Mouse (Mus musculus): Measurements from ENCODE around the gene Kcnc3. TPM values are rescaled to one million over a fixed set of nuclear protein-coding genes. Genes with fewer than 3 reads are reported as not detected.

The Kcnc3 gene
- polyA plus RNA-seq, 1 experiment from 2014 or later = 1.7 TPM

DNA sequence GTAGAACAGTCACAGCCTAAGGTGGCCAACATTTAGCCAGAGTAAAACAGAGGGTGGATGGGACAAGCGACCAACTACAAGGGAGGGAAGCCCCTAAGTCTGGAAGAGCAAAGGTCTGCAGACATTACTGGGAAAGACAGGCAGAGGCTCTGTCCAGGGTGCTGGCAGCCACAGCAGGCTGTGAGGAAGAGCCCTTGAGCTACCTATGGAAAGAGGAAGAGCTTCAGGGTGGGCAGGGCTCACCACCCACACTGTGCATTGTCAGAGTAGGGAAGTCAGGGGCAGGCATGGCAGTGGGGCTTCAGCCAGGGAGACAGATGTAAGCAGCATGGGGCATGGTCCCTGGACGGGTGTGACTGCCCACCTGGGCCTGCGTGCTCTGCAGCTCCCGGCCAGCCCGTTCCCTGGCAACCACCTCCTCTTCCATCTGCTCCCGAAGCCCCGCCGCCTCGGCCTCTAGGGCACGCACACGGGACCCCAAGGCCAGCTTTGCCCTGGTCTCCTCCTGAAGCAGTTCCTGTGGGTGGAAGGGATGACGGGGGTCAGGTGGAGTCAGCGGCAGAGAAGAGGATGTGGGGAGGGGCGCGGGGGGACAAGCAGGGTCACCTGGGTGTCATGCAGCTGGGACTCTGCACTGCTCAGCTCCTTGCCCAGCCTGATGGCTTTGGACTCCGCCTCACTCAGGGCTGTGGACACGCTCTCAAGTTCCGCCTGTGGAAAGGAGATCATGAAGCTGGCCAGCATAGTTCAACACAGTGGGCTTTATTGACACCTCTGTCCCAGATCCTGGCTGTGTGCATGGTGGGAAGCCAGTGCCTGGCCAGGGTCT lies 33.5 kb downstream of the Kcnc3 start:
- Histone ChIP-seq H3K4me2 (ENCODE audit: low read depth) (no peak overlapping the region), H3K27ac (ENCODE audit: low read depth, low read length) (no peak overlapping the region), H3K27me3 (ENCODE audit: control insufficient read depth, insufficient read depth, low read length) (no peaks in the 10 kb centered on the region), H3K4me3 (ENCODE audit: low read depth, low read length) (no peak overlapping the region), H3K36me3 (ENCODE audit: control insufficient read depth, insufficient read depth, low read length) (no peaks in the 10 kb centered on the region), H3K9me3 (ENCODE audit: control insufficient read depth, low read length) (0 out of 2 replicates have a peak, but pooled peaks cover 3% of the 10 kb centered on the region), H3K9ac (ENCODE audit: low read length) (no peak overlapping the region), H3K4me1 (ENCODE audit: control insufficient read depth, insufficient read depth, low read length) (no peaks in the 10 kb centered on the region)
- DNase-seq (ENCODE audit: low spot score) (no peak), ATAC-seq (ENCODE audit: insufficient read depth, low FRiP score, low TSS enrichment) (no peak)
- WGBS = 47% methylated on average over 18 of the region's 18 CpGs

DNA sequence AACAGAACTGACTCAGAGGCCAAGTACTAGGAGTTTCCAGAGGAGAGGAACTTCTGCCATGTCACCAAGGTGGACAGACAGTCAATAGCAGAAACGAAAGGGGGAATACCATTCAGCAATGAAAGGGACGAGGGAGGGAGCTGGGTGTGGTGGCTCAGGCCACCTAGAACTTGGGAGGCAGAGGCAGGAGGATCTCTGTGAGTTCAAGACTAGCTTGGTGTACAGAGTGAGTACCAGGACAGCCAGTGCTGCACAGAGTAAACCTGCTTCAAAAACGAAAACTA lies 34.0 kb downstream of the Kcnc3 start:
- Histone ChIP-seq H3K27ac (ENCODE audit: low read depth, low read length) (no peak overlapping the region), H3K4me1 (ENCODE audit: control insufficient read depth, insufficient read depth, low read length) (no peaks in the 10 kb centered on the region), H3K4me3 (ENCODE audit: low read depth, low read length) (no peak overlapping the region), H3K36me3 (ENCODE audit: control insufficient read depth, insufficient read depth, low read length) (no peaks in the 10 kb centered on the region), H3K9ac (ENCODE audit: low read length) (no peak overlapping the region), H3K9me3 (ENCODE audit: control insufficient read depth, low read length) (0 out of 2 replicates have a peak, but pooled peaks cover under 1% of the 10 kb centered on the region), H3K4me2 (ENCODE audit: low read depth) (no peak overlapping the region), H3K27me3 (ENCODE audit: control insufficient read depth, insufficient read depth, low read length) (no peaks in the 10 kb centered on the region)
- WGBS = 69% methylated on average over 3 of the region's 3 CpGs
- ATAC-seq (ENCODE audit: insufficient read depth, low FRiP score, low TSS enrichment) (no peak), DNase-seq (ENCODE audit: low spot score) (no peak)

GRCm38 (mm10) chr7:44624828-44625227 lies 34.4 kb downstream of the Kcnc3 start:
- ATAC-seq (ENCODE audit: insufficient read depth, low FRiP score, low TSS enrichment) (no peak), DNase-seq (ENCODE audit: low spot score) (no peak)

GRCm38 (mm10) chr7:44625241-44626067 lies 35.0 kb downstream of the Kcnc3 start:
- DNase-seq (ENCODE audit: low spot score) (no peak), ATAC-seq (ENCODE audit: insufficient read depth, low FRiP score, low TSS enrichment) (no peak)
- Histone ChIP-seq H3K27ac (ENCODE audit: low read depth, low read length) (no peak overlapping the region), H3K4me1 (ENCODE audit: control insufficient read depth, insufficient read depth, low read length) (no peaks in the 10 kb centered on the region), H3K4me3 (ENCODE audit: low read depth, low read length) (no peak overlapping the region), H3K9me3 (ENCODE audit: control insufficient read depth, low read length) (no peaks in the 10 kb centered on the region), H3K36me3 (ENCODE audit: control insufficient read depth, insufficient read depth, low read length) (no peaks in the 10 kb centered on the region), H3K9ac (ENCODE audit: low read length) (no peak overlapping the region), H3K27me3 (ENCODE audit: control insufficient read depth, insufficient read depth, low read length) (no peaks in the 10 kb centered on the region), H3K4me2 (ENCODE audit: low read depth) (no peak overlapping the region)
- WGBS = 89% methylated on average over 13 of the region's 13 CpGs

More at GRCm38 (mm10) chr7:44624828-44625227, 34.4 kb downstream of the Kcnc3 start:
- Histone ChIP-seq H3K27me3 (ENCODE audit: control insufficient read depth, insufficient read depth, low read length) (no peaks in the 10 kb centered on the region), H3K36me3 (ENCODE audit: control insufficient read depth, insufficient read depth, low read length) (no peaks in the 10 kb centered on the region), H3K4me3 (ENCODE audit: low read depth, low read length) (no peak overlapping the region), H3K27ac (ENCODE audit: low read depth, low read length) (no peak overlapping the region), H3K4me2 (ENCODE audit: low read depth) (no peak overlapping the region), H3K9ac (ENCODE audit: low read length) (no peak overlapping the region), H3K4me1 (ENCODE audit: control insufficient read depth, insufficient read depth, low read length) (no peaks in the 10 kb centered on the region), H3K9me3 (ENCODE audit: control insufficient read depth, low read length) (no peaks in the 10 kb centered on the region)
- WGBS = 67% methylated on average over 14 of the region's 14 CpGs

- Histone ChIP-seq H3K36me3 (ENCODE audit: control insufficient read depth, insufficient read depth, low read length) (no peaks in the 10 kb centered on the region), H3K27ac (ENCODE audit: low read depth, low read length) (no peak overlapping the region), H3K4me1 (ENCODE audit: control insufficient read depth, insufficient read depth, low read length) (no peaks in the 10 kb centered on the region), H3K4me3 (ENCODE audit: low read depth, low read length) (no peak overlapping the region), H3K4me2 (ENCODE audit: low read depth) (no peak overlapping the region), H3K9me3 (ENCODE audit: control insufficient read depth, low read length) (no peaks in the 10 kb centered on the region), H3K9ac (ENCODE audit: low read length) (no peak overlapping the region), H3K27me3 (ENCODE audit: control insufficient read depth, insufficient read depth, low read length) (no peaks in the 10 kb centered on the region)
- no peak for ATAC-seq (ENCODE audit: insufficient read depth, low FRiP score, low TSS enrichment)
- DNase-seq (ENCODE audit: low spot score) = no peak
- WGBS = 55% methylated on average over 1 of the region's 1 CpGs
Measured at GRCm38 (mm10) chr7:44626068-44626385, 35.6 kb downstream of the Kcnc3 start.

GRCm38 (mm10) chr7:44626966-44627365 lies 36.5 kb downstream of the Kcnc3 start:
- H3K4me2 ChIP-seq (ENCODE audit: low read depth) = no peak overlapping the region
- H3K9ac ChIP-seq (ENCODE audit: low read length) = no peak overlapping the region
- ATAC-seq (ENCODE audit: insufficient read depth, low FRiP score, low TSS enrichment) = no peak
- no peak overlapping the region for H3K4me3 ChIP-seq (ENCODE audit: low read depth, low read length)
- H3K27me3 ChIP-seq (ENCODE audit: control insufficient read depth, insufficient read depth, low read length) = no peaks in the 10 kb centered on the region
- no peaks in the 10 kb centered on the region for H3K36me3 ChIP-seq (ENCODE audit: control insufficient read depth, insufficient read depth, low read length)
- no peak overlapping the region for H3K27ac ChIP-seq (ENCODE audit: low read depth, low read length)
- 87% methylated on average over 13 of the region's 13 CpGs for WGBS
- no peaks in the 10 kb centered on the region for H3K9me3 ChIP-seq (ENCODE audit: control insufficient read depth, low read length)
- no peaks in the 10 kb centered on the region for H3K4me1 ChIP-seq (ENCODE audit: control insufficient read depth, insufficient read depth, low read length)
- no peak for DNase-seq (ENCODE audit: low spot score)

DNA sequence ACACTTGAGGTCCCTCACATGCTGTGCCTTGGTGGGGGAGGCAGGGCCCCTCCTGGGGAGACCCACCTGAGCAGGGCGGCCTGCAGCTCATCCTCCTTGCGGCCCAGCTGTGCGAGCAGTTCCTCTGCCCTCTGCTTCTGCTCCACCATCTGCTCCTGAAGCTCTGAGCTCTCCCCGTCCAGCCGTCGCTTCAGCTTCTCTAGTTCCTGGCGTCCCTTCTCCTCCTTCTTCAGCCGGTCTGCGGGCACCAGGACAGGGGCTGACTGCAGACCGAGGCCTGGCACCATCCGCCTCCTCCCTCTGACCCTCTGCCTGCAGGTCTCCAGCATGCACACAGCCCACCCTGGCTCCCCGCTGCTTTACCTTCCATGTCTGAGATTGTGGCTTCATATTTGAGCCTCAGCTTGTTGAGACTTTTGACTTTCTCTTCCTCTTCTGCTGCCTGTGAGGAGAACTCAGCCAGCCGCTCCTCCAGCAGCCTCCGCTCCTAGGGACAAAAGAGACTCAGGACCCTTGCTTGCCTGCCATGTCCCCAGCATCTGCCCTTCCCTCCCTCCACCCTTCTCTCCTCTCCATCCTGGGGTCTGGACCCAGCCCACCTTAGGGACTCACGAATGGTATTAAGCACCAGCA lies 38.1 kb downstream of the Kcnc3 start:
- Histone ChIP-seq H3K4me1 (ENCODE audit: control insufficient read depth, insufficient read depth, low read length) (no peaks in the 10 kb centered on the region), H3K9ac (ENCODE audit: low read length) (no peak overlapping the region), H3K27me3 (ENCODE audit: control insufficient read depth, insufficient read depth, low read length) (no peaks in the 10 kb centered on the region), H3K4me2 (ENCODE audit: low read depth) (no peak overlapping the region), H3K9me3 (ENCODE audit: control insufficient read depth, low read length) (no peaks in the 10 kb centered on the region), H3K27ac (ENCODE audit: low read depth, low read length) (no peak overlapping the region), H3K36me3 (ENCODE audit: control insufficient read depth, insufficient read depth, low read length) (no peaks in the 10 kb centered on the region), H3K4me3 (ENCODE audit: low read depth, low read length) (no peak overlapping the region)
- DNase-seq (ENCODE audit: low spot score) = no peak
- whole genome bisulfite sequencing = 88% methylated on average over 15 of the region's 15 CpGs
- ATAC-seq (ENCODE audit: insufficient read depth, low FRiP score, low TSS enrichment) = no peak

DNA sequence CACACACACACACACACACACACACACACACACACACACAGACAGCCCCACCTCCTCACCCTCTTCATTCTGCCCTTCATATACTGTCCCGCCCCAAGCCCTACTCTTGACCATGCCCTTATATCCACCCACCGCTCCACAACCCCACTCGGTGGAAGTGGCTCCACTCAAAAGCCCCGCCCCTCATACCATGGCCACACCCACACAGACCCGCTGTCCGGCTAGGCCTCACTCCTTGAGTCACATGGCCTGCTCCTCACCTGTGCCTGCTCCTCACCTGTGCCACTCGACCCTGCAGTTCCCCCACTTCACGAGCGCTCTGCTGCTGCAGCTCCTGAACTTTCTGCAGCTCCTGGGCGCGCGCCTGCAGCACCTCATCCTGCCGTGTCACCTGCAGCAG lies 40.0 kb downstream of the Kcnc3 start:
- H3K36me3 ChIP-seq (ENCODE audit: control insufficient read depth, insufficient read depth, low read length) = no peaks in the 10 kb centered on the region
- 80% methylated on average over 11 of the region's 13 CpGs for WGBS
- ATAC-seq (ENCODE audit: insufficient read depth, low FRiP score, low TSS enrichment) (no peak), DNase-seq (ENCODE audit: low spot score) (no peak)
- H3K4me2 ChIP-seq (ENCODE audit: low read depth) = no peak overlapping the region
- H3K27me3 ChIP-seq (ENCODE audit: control insufficient read depth, insufficient read depth, low read length) = no peaks in the 10 kb centered on the region
- no peak overlapping the region for H3K27ac ChIP-seq (ENCODE audit: low read depth, low read length)
- no peaks in the 10 kb centered on the region for H3K4me1 ChIP-seq (ENCODE audit: control insufficient read depth, insufficient read depth, low read length)
- no peak overlapping the region for H3K9ac ChIP-seq (ENCODE audit: low read length)
- H3K4me3 ChIP-seq (ENCODE audit: low read depth, low read length) = no peak overlapping the region
- no peaks in the 10 kb centered on the region for H3K9me3 ChIP-seq (ENCODE audit: control insufficient read depth, low read length)

Measured in neural tube, embryonic 11.5 days (tissue).